Mouse (Mus musculus) embryonic facial prominence, embryonic 15.5 days (tissue): ENCODE measurements at regions not wholly inside any gene's neighbourhood (a gene's known extent, or its start where the extent isn't known, plus 50 kb on each side); places are given as distances from the start of the nearest gene placed in this dataset.

ENCODE experiments used
- ATAC-seq: fragments of 200-750 bp; cut with Nextera tagmentation; 2 replicates; pipeline ENCODE4 v1.8.0; 2017; ENCODE audit warnings: low read depth, moderate TSS enrichment; ENCODE audit not compliant: insufficient number of reproducible peaks, low FRiP score, low TSS enrichment
- H3K27ac ChIP-seq: fragments of 300-500 bp; sonication (generic); replicated peaks from 2 replicates; pipeline ENCODE4 v1.5.1; 2015; ENCODE audit warnings: mild to moderate bottlenecking, inconsistent platforms
- H3K27me3 ChIP-seq: fragments of 300-500 bp; sonication (generic); 2 replicates; pipeline ENCODE4 v1.6.1; 2015; ENCODE audit warnings: inconsistent platforms
- H3K36me3 ChIP-seq: fragments of 300-500 bp; sonication (generic); 2 replicates; pipeline ENCODE4 v1.6.1; 2015; ENCODE audit warnings: mild to moderate bottlenecking, inconsistent platforms
- H3K4me1 ChIP-seq: fragments of 300-500 bp; sonication (generic); 2 replicates; pipeline ENCODE4 v1.6.1; 2015; ENCODE audit warnings: inconsistent platforms
- H3K4me2 ChIP-seq: fragments of 300-500 bp; sonication (generic); replicated peaks from 2 replicates; pipeline ENCODE4 v1.6.1; 2015; ENCODE audit warnings: mild to moderate bottlenecking, inconsistent platforms
- H3K4me3 ChIP-seq: fragments of 300-500 bp; sonication (generic); replicated peaks from 2 replicates; pipeline ENCODE4 v1.5.1; 2015; ENCODE audit warnings: mild to moderate bottlenecking, inconsistent platforms
- H3K9ac ChIP-seq: fragments of 300-500 bp; sonication (generic); 2 replicates; pipeline ENCODE4 v1.6.1; 2015; ENCODE audit warnings: inconsistent platforms
- H3K9me3 ChIP-seq: fragments of 300-500 bp; sonication (generic); replicated peaks from 2 replicates; pipeline ENCODE4 v1.6.1; 2016; ENCODE audit warnings: inconsistent platforms
- WGBS: fragments of 180-500 bp; shearing (Covaris S2); methylation state at CpG from one replicate; pipeline ENCODE4 v1.1.7; 2015; 5-methylcytosine and 5-hydroxymethylcytosine counted together

- peak; percentile 75 for ATAC-seq
- Histone ChIP-seq H3K4me3 (peak overlapping the region; percentile 33), H3K9ac (no peak overlapping the region), H3K27ac (no peak overlapping the region), H3K4me1 (peaks cover 6% of the 10 kb centered on the region; the same call in 1 of the 2 replicates), H3K27me3 (no peaks in the 10 kb centered on the region), H3K36me3 (no peaks in the 10 kb centered on the region), H3K9me3 (no peaks in the 10 kb centered on the region), H3K4me2 (peak overlapping the region; percentile 58)
- WGBS, result 13% methylated on average over 32 of the region's 32 CpGs
Observed at GRCm38 (mm10) chr16:50045552-50046547, 245.5 kb downstream of the Cd47 start.

- ATAC-seq, result no peak
- Histone ChIP-seq H3K4me2 (no peak overlapping the region), H3K9me3 (no peaks in the 10 kb centered on the region), H3K9ac (no peak overlapping the region), H3K27ac (no peak overlapping the region), H3K4me1 (no peaks in the 10 kb centered on the region), H3K36me3 (no peaks in the 10 kb centered on the region), H3K4me3 (no peak overlapping the region), H3K27me3 (no peaks in the 10 kb centered on the region)
- 73% methylated on average over 4 of the region's 4 CpGs for WGBS
Observed at GRCm38 (mm10) chr16:50063540-50063939, 263.2 kb downstream of the Cd47 start.

GRCm38 (mm10) chr16:50065336-50066082 is 265.2 kb downstream of the Cd47 start:
- Histone ChIP-seq H3K4me2 (no peak overlapping the region), H3K27me3 (no peaks in the 10 kb centered on the region), H3K36me3 (no peaks in the 10 kb centered on the region), H3K9ac (no peak overlapping the region), H3K27ac (no peak overlapping the region), H3K4me1 (no peaks in the 10 kb centered on the region), H3K4me3 (no peak overlapping the region), H3K9me3 (no peaks in the 10 kb centered on the region)
- 62% methylated on average over 5 of the region's 5 CpGs for WGBS
- ATAC-seq, result no peak

GRCm38 (mm10) chr16:50069033-50069432 is 268.7 kb downstream of the Cd47 start:
- WGBS, result 54% methylated on average over 4 of the region's 4 CpGs

GRCm38 (mm10) chr16:50070728-50071127 is 270.4 kb downstream of the Cd47 start:
- H3K4me1 ChIP-seq, result no peaks in the 10 kb centered on the region
- H3K27ac ChIP-seq, result no peak overlapping the region
- no peak overlapping the region for H3K4me3 ChIP-seq
- H3K27me3 ChIP-seq, result no peaks in the 10 kb centered on the region
- H3K9me3 ChIP-seq, result no peaks in the 10 kb centered on the region
- no peaks in the 10 kb centered on the region for H3K36me3 ChIP-seq
- H3K9ac ChIP-seq, result no peak overlapping the region
- 36% methylated on average over 4 of the region's 4 CpGs for WGBS
- ATAC-seq, result no peak
- H3K4me2 ChIP-seq, result no peak overlapping the region

More at GRCm38 (mm10) chr16:50069033-50069432, 268.7 kb downstream of the Cd47 start:
- H3K9ac ChIP-seq, result no peak overlapping the region
- H3K4me2 ChIP-seq, result no peak overlapping the region
- H3K27me3 ChIP-seq, result no peaks in the 10 kb centered on the region
- H3K27ac ChIP-seq, result no peak overlapping the region
- H3K4me3 ChIP-seq, result no peak overlapping the region
- H3K36me3 ChIP-seq, result no peaks in the 10 kb centered on the region
- no peaks in the 10 kb centered on the region for H3K9me3 ChIP-seq
- no peaks in the 10 kb centered on the region for H3K4me1 ChIP-seq
- ATAC-seq, result no peak

GRCm38 (mm10) chr16:50072853-50073360 is 272.6 kb downstream of the Cd47 start:
- Histone ChIP-seq H3K4me3 (no peak overlapping the region), H3K4me2 (no peak overlapping the region), H3K4me1 (no peaks in the 10 kb centered on the region), H3K9me3 (no peaks in the 10 kb centered on the region), H3K9ac (no peak overlapping the region), H3K27ac (no peak overlapping the region), H3K36me3 (no peaks in the 10 kb centered on the region), H3K27me3 (no peaks in the 10 kb centered on the region)
- no peak for ATAC-seq
- WGBS, result 44% methylated on average over 14 of the region's 14 CpGs

GRCm38 (mm10) chr16:50073979-50074378 is 273.6 kb downstream of the Cd47 start:
- no peaks in the 10 kb centered on the region for H3K36me3 ChIP-seq
- no peak overlapping the region for H3K27ac ChIP-seq
- H3K4me1 ChIP-seq, result no peaks in the 10 kb centered on the region
- no peak overlapping the region for H3K4me3 ChIP-seq
- no peak overlapping the region for H3K9ac ChIP-seq
- no peak overlapping the region for H3K4me2 ChIP-seq
- no peaks in the 10 kb centered on the region for H3K27me3 ChIP-seq
- whole genome bisulfite sequencing, result 73% methylated on average over 4 of the region's 4 CpGs
- no peaks in the 10 kb centered on the region for H3K9me3 ChIP-seq
- no peak for ATAC-seq

- Histone ChIP-seq H3K36me3 (no peaks in the 10 kb centered on the region), H3K27ac (no peak overlapping the region), H3K4me2 (no peak overlapping the region), H3K4me3 (no peak overlapping the region), H3K4me1 (no peaks in the 10 kb centered on the region), H3K9me3 (no peaks in the 10 kb centered on the region), H3K9ac (no peak overlapping the region), H3K27me3 (no peaks in the 10 kb centered on the region)
- ATAC-seq, result no peak
- WGBS, result 80% methylated on average over 4 of the region's 4 CpGs
Observed at GRCm38 (mm10) chr16:50075641-50076040, 275.3 kb downstream of the Cd47 start.

- Histone ChIP-seq H3K9ac (no peak overlapping the region), H3K36me3 (no peaks in the 10 kb centered on the region), H3K27me3 (no peaks in the 10 kb centered on the region), H3K4me2 (no peak overlapping the region), H3K27ac (no peak overlapping the region), H3K9me3 (no peaks in the 10 kb centered on the region), H3K4me3 (no peak overlapping the region), H3K4me1 (no peaks in the 10 kb centered on the region)
- no peak for ATAC-seq
- WGBS, result 66% methylated on average over 1 of the region's 1 CpGs
Observed at GRCm38 (mm10) chr16:50081511-50081910, 281.2 kb downstream of the Cd47 start.

- Histone ChIP-seq H3K9ac (no peak overlapping the region), H3K4me2 (no peak overlapping the region), H3K36me3 (no peaks in the 10 kb centered on the region), H3K27ac (no peak overlapping the region), H3K4me1 (no peaks in the 10 kb centered on the region), H3K27me3 (no peaks in the 10 kb centered on the region), H3K4me3 (no peak overlapping the region), H3K9me3 (no peaks in the 10 kb centered on the region)
- ATAC-seq, result no peak
- WGBS, result 75% methylated on average over 1 of the region's 1 CpGs
Observed at GRCm38 (mm10) chr16:50092318-50092717, 292.0 kb downstream of the Cd47 start.

- WGBS, result 91% methylated on average over 3 of the region's 3 CpGs
- Histone ChIP-seq H3K9me3 (no peaks in the 10 kb centered on the region), H3K27me3 (no peaks in the 10 kb centered on the region), H3K9ac (no peak overlapping the region), H3K27ac (no peak overlapping the region), H3K4me1 (no peaks in the 10 kb centered on the region), H3K4me3 (no peak overlapping the region), H3K36me3 (no peaks in the 10 kb centered on the region), H3K4me2 (no peak overlapping the region)
- ATAC-seq, result no peak
Observed at GRCm38 (mm10) chr16:50092780-50093179, 292.4 kb downstream of the Cd47 start.
